Mouse (Mus musculus): ENCODE results near the gene Krcc1. TPM values are rescaled to one million over a fixed set of nuclear protein-coding genes. Genes with fewer than 3 reads are reported as not detected.
"Not testable (repeated sequence)": the region's sequence is repeated elsewhere in the genome, so short reads cannot be mapped to it uniquely, and the experiment has no call there.

Gene Krcc1
- total and polyA plus RNA-seq, 2 experiments from 2014 or later, result 47.8 to 82.5 TPM

DNA sequence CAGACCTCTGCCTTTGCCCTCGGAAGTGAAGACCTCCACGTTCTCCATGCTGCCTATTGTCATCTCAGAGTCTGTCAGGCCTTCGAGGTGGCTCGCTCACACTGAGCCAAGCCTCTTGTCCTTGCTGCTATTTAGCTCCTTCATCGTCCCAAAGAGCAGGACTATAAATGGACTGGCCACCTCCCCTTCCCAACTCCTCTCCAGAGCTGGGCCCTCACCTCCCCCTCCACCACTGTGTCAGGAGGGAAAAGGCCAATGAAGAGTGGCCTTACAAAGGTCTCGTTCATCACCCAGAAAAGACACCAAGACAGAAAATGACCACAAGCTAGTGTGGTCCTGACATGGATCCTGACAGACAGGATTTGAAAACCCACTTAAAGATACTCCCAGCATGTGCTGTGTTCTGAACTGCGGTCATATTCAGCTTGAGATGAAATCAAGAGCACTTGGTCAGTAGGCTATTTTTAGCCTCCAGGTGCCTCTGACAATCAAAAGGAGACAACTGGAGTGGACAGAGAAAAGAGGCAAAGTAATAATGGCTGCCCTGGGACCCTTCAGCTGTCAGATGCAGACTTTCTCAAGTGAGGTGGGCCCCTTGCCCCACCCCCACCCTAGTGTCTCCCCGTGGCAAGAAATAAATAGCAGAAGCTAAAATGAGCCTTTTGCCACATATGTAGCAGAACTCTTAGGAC, 9.2 kb upstream of the Krcc1 start:
- H3K27ac ChIP-seq (ENCODE audit: low read depth), result peak overlapping the region; percentile 95
- H3K36me3 ChIP-seq (replicated peaks; ENCODE audit: control insufficient read depth, insufficient read depth, low read length), result no peaks in the 10 kb centered on the region
- H3K4me3 ChIP-seq (ENCODE audit: low read depth, low read length), result peak overlapping the region; percentile 56
- peak overlapping the region; percentile 67 for H3K4me2 ChIP-seq (ENCODE audit: low read depth, low read length)
- H3K4me1 ChIP-seq (ENCODE audit: control insufficient read depth, insufficient read depth), result peaks cover 24% of the 10 kb centered on the region
- no peaks in the 10 kb centered on the region for H3K27me3 ChIP-seq (ENCODE audit: control insufficient read depth, insufficient read depth, low read length)
- WGBS, result 34% methylated on average over 8 of the region's 8 CpGs
- TF ChIP-seq CTCF (IDR thresholded peaks at IDR 0.05; ENCODE audit: low read depth), result no peak
- 0 out of 2 replicates have a peak, but pooled peaks have one; percentile 23 for TF ChIP-seq EP300 (IDR thresholded peaks at IDR 0.05; ENCODE audit: low read depth)
- no peaks in the 10 kb centered on the region for H3K9me3 ChIP-seq (replicated peaks; ENCODE audit: control insufficient read depth, low read length)
- DNase-seq (ENCODE audit: low spot score) (peak; percentile 81), ATAC-seq (ENCODE audit: insufficient read depth, low read depth) (peak; percentile 91)
- peak overlapping the region; percentile 76 for H3K9ac ChIP-seq (replicated peaks; ENCODE audit: low read depth, low read length)

GRCm38 (mm10) chr6:71267603-71268002, 3.9 kb upstream of the Krcc1 start:
- DNase-seq (ENCODE audit: low spot score); ATAC-seq (ENCODE audit: insufficient read depth, low read depth); H3K36me3 ChIP-seq (replicated peaks; ENCODE audit: control insufficient read depth, insufficient read depth, low read length); H3K9me3 ChIP-seq (replicated peaks; ENCODE audit: control insufficient read depth, low read length); H3K4me2 ChIP-seq (ENCODE audit: low read depth, low read length); H3K4me3 ChIP-seq (ENCODE audit: low read depth, low read length); H3K9ac ChIP-seq (replicated peaks; ENCODE audit: low read depth, low read length); H3K27me3 ChIP-seq (ENCODE audit: control insufficient read depth, insufficient read depth, low read length): not testable (repeated sequence)
- peak overlapping the region; percentile 99; the same call in 1 of the 2 replicates for H3K27ac ChIP-seq (ENCODE audit: low read depth)
- peaks cover 30% of the 10 kb centered on the region for H3K4me1 ChIP-seq (ENCODE audit: control insufficient read depth, insufficient read depth)
- WGBS, result 88% methylated on average over 7 of the region's 7 CpGs

GRCm38 (mm10) chr6:71268929-71269685, 2.4 kb upstream of the Krcc1 start:
- WGBS, result 26% methylated on average over 7 of the region's 7 CpGs
- H3K27me3 ChIP-seq (ENCODE audit: control insufficient read depth, insufficient read depth, low read length), result no peaks in the 10 kb centered on the region
- no peaks in the 10 kb centered on the region for H3K36me3 ChIP-seq (replicated peaks; ENCODE audit: control insufficient read depth, insufficient read depth, low read length)
- peak overlapping the region; percentile 99 for H3K27ac ChIP-seq (ENCODE audit: low read depth)
- peaks cover 27% of the 10 kb centered on the region for H3K4me1 ChIP-seq (ENCODE audit: control insufficient read depth, insufficient read depth)
- H3K4me2 ChIP-seq (ENCODE audit: low read depth, low read length), result 0 out of 2 replicates have a peak overlapping the region, but pooled peaks have one; percentile 3
- ATAC-seq (ENCODE audit: insufficient read depth, low read depth), result peak; percentile 15; the same call in 1 of the 2 replicates
- H3K9ac ChIP-seq (replicated peaks; ENCODE audit: low read depth, low read length), result no peak overlapping the region
- no peak overlapping the region for H3K4me3 ChIP-seq (ENCODE audit: low read depth, low read length)
- peak; percentile 85 for DNase-seq (ENCODE audit: low spot score)
- peak; percentile 58; the same call in 1 of the 2 replicates for TF ChIP-seq EP300 (IDR thresholded peaks at IDR 0.05; ENCODE audit: low read depth)
- TF ChIP-seq CTCF (IDR thresholded peaks at IDR 0.05; ENCODE audit: low read depth), result peak; percentile 48
- no peaks in the 10 kb centered on the region for H3K9me3 ChIP-seq (replicated peaks; ENCODE audit: control insufficient read depth, low read length)

GRCm38 (mm10) chr6:71269686-71270050, 1.8 kb upstream of the Krcc1 start:
- H3K36me3 ChIP-seq (replicated peaks; ENCODE audit: control insufficient read depth, insufficient read depth, low read length); H3K9me3 ChIP-seq (replicated peaks; ENCODE audit: control insufficient read depth, low read length); H3K4me3 ChIP-seq (ENCODE audit: low read depth, low read length); H3K9ac ChIP-seq (replicated peaks; ENCODE audit: low read depth, low read length); ATAC-seq (ENCODE audit: insufficient read depth, low read depth); DNase-seq (ENCODE audit: low spot score); H3K27me3 ChIP-seq (ENCODE audit: control insufficient read depth, insufficient read depth, low read length): not testable (repeated sequence)
- peaks cover 31% of the 10 kb centered on the region for H3K4me1 ChIP-seq (ENCODE audit: control insufficient read depth, insufficient read depth)
- 82% methylated on average over 6 of the region's 6 CpGs for WGBS
- 0 out of 2 replicates have a peak overlapping the region, but pooled peaks have one; percentile 3 for H3K4me2 ChIP-seq (ENCODE audit: low read depth, low read length)
- H3K27ac ChIP-seq (ENCODE audit: low read depth), result peak overlapping the region; percentile 99

DNA sequence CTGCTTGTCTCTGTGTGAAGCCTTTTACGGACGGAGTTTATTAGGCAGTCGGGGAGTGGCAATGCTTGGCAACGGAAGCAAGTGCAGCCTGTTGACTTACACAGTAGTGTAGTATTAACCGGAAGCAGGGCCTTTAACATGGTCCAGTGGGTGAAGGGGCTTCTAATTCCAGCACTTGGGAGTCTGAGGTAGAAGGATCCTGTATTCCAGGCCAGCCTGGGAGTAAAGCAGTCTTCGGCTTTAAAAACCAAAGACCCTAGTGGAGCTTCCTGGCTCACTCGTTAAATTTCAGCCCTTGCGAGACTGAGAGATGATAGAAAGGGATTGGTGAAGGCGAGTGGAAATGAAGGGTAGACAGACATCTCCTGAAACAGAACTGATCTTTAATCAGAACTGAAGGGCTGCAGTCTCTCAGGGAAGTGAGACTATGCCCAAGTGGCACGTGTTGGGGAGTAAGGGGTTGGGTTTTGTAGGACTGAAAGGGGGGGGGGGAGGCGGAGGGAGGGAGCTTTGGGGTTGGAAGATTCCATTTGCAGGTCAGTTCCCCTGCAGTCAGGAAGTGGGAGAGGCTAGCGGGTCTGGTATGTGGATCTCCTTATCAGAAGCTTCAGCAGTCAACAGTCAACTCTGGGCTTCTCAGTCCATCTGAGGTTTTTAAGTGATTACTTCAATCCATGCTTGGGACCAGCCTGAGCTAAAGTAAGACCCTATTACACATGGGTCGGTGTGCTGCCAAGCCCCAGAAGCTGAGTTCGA, 998 bp upstream of the Krcc1 start:
- DNase-seq (ENCODE audit: low spot score), result peak; percentile 91
- TF ChIP-seq EP300 (IDR thresholded peaks at IDR 0.05; ENCODE audit: low read depth) (peak; percentile 58; the same call in 1 of the 2 replicates), CTCF (IDR thresholded peaks at IDR 0.05; ENCODE audit: low read depth) (no peak)
- Histone ChIP-seq H3K9me3 (replicated peaks; ENCODE audit: control insufficient read depth, low read length) (no peaks in the 10 kb centered on the region), H3K9ac (replicated peaks; ENCODE audit: low read depth, low read length) (peak overlapping the region; percentile 23), H3K4me1 (ENCODE audit: control insufficient read depth, insufficient read depth) (peaks cover 31% of the 10 kb centered on the region), H3K27me3 (ENCODE audit: control insufficient read depth, insufficient read depth, low read length) (no peaks in the 10 kb centered on the region), H3K4me2 (ENCODE audit: low read depth, low read length) (peak overlapping the region; percentile 62), H3K36me3 (replicated peaks; ENCODE audit: control insufficient read depth, insufficient read depth, low read length) (no peaks in the 10 kb centered on the region), H3K4me3 (ENCODE audit: low read depth, low read length) (peak overlapping the region; percentile 92), H3K27ac (ENCODE audit: low read depth) (peak overlapping the region; percentile 99)
- peak; percentile 60 for ATAC-seq (ENCODE audit: insufficient read depth, low read depth)
- WGBS, result 9% methylated on average over 13 of the region's 14 CpGs
